Mouse (Mus musculus) forebrain, postnatal 0 days (tissue): ENCODE measurements around the gene Macf1. TPM values are rescaled to one million over a fixed set of nuclear protein-coding genes. Genes with fewer than 3 reads are reported as not detected.
A peak's percentile ranks its signal among the peaks of the same experiment; 100 is the strongest.
"Not testable (repeated sequence)": the region's sequence is repeated elsewhere in the genome, so short reads cannot be mapped to it uniquely, and the experiment has no call there.

Experiments
- ATAC-seq: fragments of 200-750 bp; cut with Nextera tagmentation; 2 replicates; pipeline ENCODE4 v1.8.0; 2017; ENCODE audit warnings: mild to moderate bottlenecking, moderate library complexity
- DNase-seq: peaks from one replicate; pipeline ENCODE4 v3.0.0-alpha.2; 2015
- H3K27ac ChIP-seq: fragments of 300-500 bp; sonication (generic); 2 replicates; pipeline ENCODE4 v1.5.1; 2014; ENCODE audit warnings: low read depth, mild to moderate bottlenecking, antibody characterized with exemption, low read length, moderate library complexity, mixed read lengths
- H3K27me3 ChIP-seq: fragments of 300-500 bp; sonication (generic); 2 replicates; pipeline ENCODE4 v1.6.1; 2014; ENCODE audit warnings: mild to moderate bottlenecking, low read length, mixed read lengths; ENCODE audit not compliant: insufficient read depth
- H3K36me3 ChIP-seq: fragments of 300-500 bp; sonication (generic); 2 replicates; pipeline ENCODE4 v1.6.1; 2014; ENCODE audit warnings: mild to moderate bottlenecking, moderate library complexity; ENCODE audit not compliant: insufficient read depth
- H3K4me1 ChIP-seq: fragments of 300-500 bp; sonication (generic); 2 replicates; pipeline ENCODE4 v1.6.1; 2014; ENCODE audit warnings: antibody characterized with exemption; ENCODE audit not compliant: insufficient read depth
- H3K4me2 ChIP-seq: fragments of 300-500 bp; sonication (generic); 2 replicates; pipeline ENCODE4 v1.6.1; 2014; ENCODE audit warnings: low read depth, mild to moderate bottlenecking, moderate library complexity
- H3K4me3 ChIP-seq: fragments of 300-500 bp; sonication (generic); 2 replicates; pipeline ENCODE4 v1.5.1; 2014; ENCODE audit warnings: low read depth, low read length, mixed read lengths
- H3K9ac ChIP-seq: fragments of 300-500 bp; sonication (generic); 2 replicates; pipeline ENCODE4 v1.6.1; 2014; ENCODE audit warnings: mild to moderate bottlenecking
- H3K9me3 ChIP-seq: fragments of 300-500 bp; sonication (generic); 2 replicates; pipeline ENCODE4 v1.6.1; 2016; ENCODE audit warnings: low read length
- CTCF ChIP-seq: sonication (generic); IDR thresholded peaks from 2 replicates; pipeline ENCODE4 v1.5.1; 2016; ENCODE audit warnings: antibody characterized with exemption, control low read depth, low read depth
- WGBS: fragments of 180-500 bp; shearing (Covaris S2); extraction: QIAGEN DNeasy Blood & Tissue Kit; methylation state at CpG from one replicate; pipeline ENCODE4 v1.1.7; 2014; 5-methylcytosine and 5-hydroxymethylcytosine counted together
- polyA plus RNA-seq: library from polyadenylated mRNA; unstranded; fragments of >200 nt; fragmentation: Nextera tagmentation; extraction: Ambion mirVana; gene quantifications from 2 replicates; pipeline ENCODE4 v1.2.1, GENCODE M21; 2015
- total RNA-seq: library from RNA; depleted of rRNA; stranded (reverse); fragments of >200 nt; gene quantifications from 2 replicates; pipeline ENCODE4 v1.2.3, GENCODE M21; 2014

Macf1 gene
- total and polyA plus RNA-seq, 2 experiments from 2014 or later, result 58.2 to 345 TPM

DNA sequence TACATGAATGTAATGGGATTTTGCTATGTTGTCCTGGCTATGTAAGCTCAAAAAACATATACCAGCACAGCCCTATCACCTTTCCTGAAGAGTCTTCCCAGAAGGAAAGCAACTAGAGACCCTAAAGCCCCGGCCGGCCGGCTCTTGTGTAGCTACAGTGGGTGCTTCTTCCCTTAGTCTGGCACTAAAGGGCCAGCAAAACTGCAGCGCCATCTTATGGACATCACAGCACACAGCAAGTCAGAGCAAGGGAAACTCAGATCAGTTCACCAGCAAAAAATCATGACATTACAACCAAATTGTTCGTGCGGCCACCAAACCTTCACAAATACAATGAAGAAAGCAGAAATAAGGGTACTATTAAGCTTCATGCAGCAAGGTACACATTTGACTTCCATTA, 154.9 kb downstream of the Macf1 start:
- ATAC-seq (no peak), DNase-seq (peak; percentile 62)
- H3K4me1 ChIP-seq, result peaks cover 28% of the 10 kb centered on the region
- 41% methylated on average over 6 of the region's 6 CpGs for WGBS
- no peak overlapping the region for H3K4me3 ChIP-seq
- H3K9me3 ChIP-seq, result no peaks in the 10 kb centered on the region
- peak overlapping the region; percentile 66; the same call in 1 of the 2 replicates for H3K27ac ChIP-seq
- H3K27me3 ChIP-seq, result no peaks in the 10 kb centered on the region
- H3K4me2 ChIP-seq, result 0 out of 2 replicates have a peak overlapping the region, but pooled peaks have one; percentile 5
- no peaks in the 10 kb centered on the region for H3K36me3 ChIP-seq
- no peak overlapping the region for H3K9ac ChIP-seq
- peak; percentile 70 for TF ChIP-seq CTCF

- H3K36me3 ChIP-seq, result no peaks in the 10 kb centered on the region
- TF ChIP-seq CTCF, result no peak
- no peaks in the 10 kb centered on the region for H3K9me3 ChIP-seq
- H3K4me3 ChIP-seq, result peak overlapping the region; percentile 32
- 4% methylated on average over 8 of the region's 8 CpGs for WGBS
- H3K4me2 ChIP-seq, result peak overlapping the region; percentile 45
- H3K27me3 ChIP-seq, result no peaks in the 10 kb centered on the region
- peak overlapping the region; percentile 68 for H3K27ac ChIP-seq
- ATAC-seq (peak; percentile 86), DNase-seq (peak; percentile 76)
- peak overlapping the region; percentile 51 for H3K9ac ChIP-seq
- peaks cover 34% of the 10 kb centered on the region for H3K4me1 ChIP-seq
Observed at GRCm38 (mm10) chr4:123527607-123528010, 156.6 kb downstream of the Macf1 start.

- no peaks in the 10 kb centered on the region for H3K9me3 ChIP-seq
- WGBS, result 22% methylated on average over 10 of the region's 10 CpGs
- peak; percentile 40 for DNase-seq
- H3K27me3 ChIP-seq, result no peaks in the 10 kb centered on the region
- peak overlapping the region; percentile 51 for H3K9ac ChIP-seq
- H3K4me3 ChIP-seq, result peak overlapping the region; percentile 32
- peak overlapping the region; percentile 45 for H3K4me2 ChIP-seq
- H3K27ac ChIP-seq, result peak overlapping the region; percentile 68
- H3K4me1 ChIP-seq, result peaks cover 34% of the 10 kb centered on the region
- TF ChIP-seq CTCF, result peak; percentile 12; the same call in 1 of the 2 replicates
- H3K36me3 ChIP-seq, result no peaks in the 10 kb centered on the region
- peak; percentile 61 for ATAC-seq
Observed at GRCm38 (mm10) chr4:123526779-123527280, 157.3 kb downstream of the Macf1 start.

- DNase-seq, result no peak
- no peak for TF ChIP-seq CTCF
- no peak overlapping the region for H3K9ac ChIP-seq
- H3K4me2 ChIP-seq, result peak overlapping the region; percentile 1; the same call in 1 of the 2 replicates
- H3K27me3 ChIP-seq, result no peaks in the 10 kb centered on the region
- 81% methylated on average over 5 of the region's 5 CpGs for WGBS
- ATAC-seq, result no peak
- peaks cover 34% of the 10 kb centered on the region for H3K4me1 ChIP-seq
- no peak overlapping the region for H3K27ac ChIP-seq
- no peak overlapping the region for H3K4me3 ChIP-seq
- H3K36me3 ChIP-seq, result no peaks in the 10 kb centered on the region
- H3K9me3 ChIP-seq, result no peaks in the 10 kb centered on the region
Observed at GRCm38 (mm10) chr4:123524746-123525145, 159.4 kb downstream of the Macf1 start.

DNA sequence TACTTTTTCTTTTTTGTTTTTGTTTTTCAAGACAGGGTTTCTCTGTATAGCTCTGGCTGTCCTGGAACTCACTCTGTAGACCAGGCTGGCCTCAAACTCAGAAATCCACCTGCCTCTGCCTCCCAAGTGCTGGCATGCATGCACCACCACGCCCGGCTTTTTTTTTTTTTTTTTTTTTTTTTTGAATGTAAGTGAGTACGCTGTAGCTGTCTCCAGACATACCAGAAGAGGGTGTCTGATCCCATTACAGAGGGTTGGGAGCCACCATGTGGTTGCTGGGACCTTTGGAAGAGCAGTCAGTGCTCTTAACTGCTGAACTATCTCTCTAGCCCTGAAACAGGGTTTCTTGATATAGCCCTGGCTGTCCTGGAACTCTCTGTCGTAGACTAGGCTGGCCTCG, 164.0 kb downstream of the Macf1 start:
- not testable (repeated sequence) for ATAC-seq, H3K9me3 ChIP-seq, H3K9ac ChIP-seq, H3K27ac ChIP-seq, DNase-seq, H3K4me3 ChIP-seq, H3K27me3 ChIP-seq, H3K4me1 ChIP-seq, H3K36me3 ChIP-seq, H3K4me2 ChIP-seq
- WGBS, result 87% methylated on average over 5 of the region's 5 CpGs

- Histone ChIP-seq H3K27ac (no peak overlapping the region), H3K9me3 (no peaks in the 10 kb centered on the region), H3K4me3 (no peak overlapping the region), H3K4me1 (no peaks in the 10 kb centered on the region), H3K27me3 (no peaks in the 10 kb centered on the region), H3K4me2 (no peak overlapping the region), H3K36me3 (peaks cover 20% of the 10 kb centered on the region), H3K9ac (no peak overlapping the region)
- 82% methylated on average over 1 of the region's 1 CpGs for WGBS
- ATAC-seq, result no peak
- TF ChIP-seq CTCF, result no peak
- no peak for DNase-seq
Observed at GRCm38 (mm10) chr4:123515673-123516072, 168.5 kb downstream of the Macf1 start.

DNA sequence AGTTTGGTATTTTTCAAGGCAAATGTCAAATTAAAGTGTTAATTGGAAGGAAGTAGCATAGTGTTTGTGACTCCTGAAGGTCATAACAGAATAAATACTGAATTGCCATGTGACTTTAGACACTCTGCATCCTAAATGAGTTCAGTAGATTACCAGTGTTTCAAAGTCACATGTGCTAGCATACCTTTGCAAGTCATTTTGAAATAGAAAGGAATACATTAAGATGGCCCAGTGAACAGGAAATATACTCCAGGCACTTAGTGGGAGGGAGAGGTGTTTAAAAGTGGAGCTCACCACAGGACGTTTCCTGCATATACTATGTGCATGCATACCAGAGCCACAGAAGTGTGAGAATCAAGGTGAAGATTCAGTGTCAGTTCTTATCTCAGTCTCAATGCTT, 174.0 kb downstream of the Macf1 start:
- no peak for TF ChIP-seq CTCF
- H3K36me3 ChIP-seq, result peaks cover 67% of the 10 kb centered on the region
- no peak for DNase-seq
- no peaks in the 10 kb centered on the region for H3K9me3 ChIP-seq
- no peak overlapping the region for H3K27ac ChIP-seq
- H3K4me1 ChIP-seq, result no peaks in the 10 kb centered on the region
- ATAC-seq, result no peak
- H3K4me3 ChIP-seq, result no peak overlapping the region
- no peak overlapping the region for H3K4me2 ChIP-seq
- no peak overlapping the region for H3K9ac ChIP-seq
- H3K27me3 ChIP-seq, result no peaks in the 10 kb centered on the region
- WGBS, result 54% methylated on average over 1 of the region's 1 CpGs
